Mouse (Mus musculus) MEL (cell line): ENCODE measurements around the gene Syt2. TPM values are rescaled to one million over a fixed set of nuclear protein-coding genes. Genes with fewer than 3 reads are reported as not detected.

ENCODE experiments used
- DNase-seq: peaks from one replicate; pipeline ENCODE4 v3.0.0; 2011; ENCODE audit warnings: low read depth, low spot score
- H3K27ac ChIP-seq: 2 replicates; pipeline ENCODE4 v1.5.1; 2012; ENCODE audit warnings: low read depth, mild to moderate bottlenecking, control low read depth, low read length, moderate library complexity; ENCODE audit not compliant: control insufficient read depth
- H3K27me3 ChIP-seq, 2 experiments: fragments of 150-350 bp in 1 of 2; sonication (generic) in 1 of 2; 2 replicates each; pipeline ENCODE4 v1.6.1; 2012; ENCODE audit warnings: low read length in 2 of 2, mild to moderate bottlenecking in 2 of 2, improper control_type of control experiment in 1 of 2, moderate library complexity in 1 of 2; ENCODE audit not compliant: insufficient read depth in 2 of 2, control insufficient read depth in 1 of 2
- H3K36me3 ChIP-seq, 2 experiments: 2 replicates each; pipeline ENCODE4 v1.6.1; 2012 to 2014; ENCODE audit warnings: low read length in 2 of 2, improper control_type of control experiment in 1 of 2, inconsistent platforms in 1 of 2, mild to moderate bottlenecking in 1 of 2; ENCODE audit not compliant: insufficient read depth in 2 of 2, control insufficient read depth in 1 of 2
- H3K4me1 ChIP-seq, 2 experiments: fragments of 150-350 bp in 1 of 2; sonication (generic) in 1 of 2; 2 replicates each; pipeline ENCODE4 v1.6.1; 2012; ENCODE audit warnings: low read length in 2 of 2, improper control_type of control experiment in 1 of 2, mild to moderate bottlenecking in 1 of 2; ENCODE audit not compliant: insufficient read depth in 2 of 2, control insufficient read depth in 1 of 2
- H3K4me3 ChIP-seq, 2 experiments: fragments of 150-350 bp in 1 of 2; sonication (generic) in 1 of 2; 2 replicates each; pipeline ENCODE4 v1.5.1; 2012; ENCODE audit warnings: low read depth in 2 of 2, low read length in 2 of 2, mild to moderate bottlenecking in 2 of 2, moderate library complexity in 2 of 2, control low read depth in 1 of 2, improper control_type of control experiment in 1 of 2; ENCODE audit not compliant: control insufficient read depth in 1 of 2, insufficient read depth in 1 of 2
- H3K79me2 ChIP-seq: 2 replicates; pipeline ENCODE4 v1.6.1; 2012; ENCODE audit warnings: mild to moderate bottlenecking, low read length, moderate library complexity; ENCODE audit not compliant: control insufficient read depth, poor library complexity, insufficient read depth
- H3K9ac ChIP-seq: 2 replicates; pipeline ENCODE4 v1.6.1; 2012; ENCODE audit warnings: low read depth, mild to moderate bottlenecking, control low read depth, low read length, moderate library complexity; ENCODE audit not compliant: control insufficient read depth, poor library complexity, severe bottlenecking
- H3K9me3 ChIP-seq: fragments of 150-350 bp; sonication (generic); replicated peaks from 2 replicates; pipeline ENCODE4 v1.6.1; 2012; ENCODE audit warnings: mild to moderate bottlenecking, low read length, improper control_type of control experiment, moderate library complexity; ENCODE audit not compliant: insufficient read depth
- CHD2 ChIP-seq: IDR thresholded peaks from 2 replicates; pipeline ENCODE4 v1.6.1; 2011; ENCODE audit warnings: low read length, improper control_type of control experiment
- CTCF ChIP-seq, 3 experiments: IDR thresholded peaks in 2 of 3; conservative IDR thresholded peaks in 1 of 3; 2 replicates each; pipeline ENCODE4 v1.5.1; 2011 to 2012; ENCODE audit warnings: low read length in 3 of 3, low read depth in 2 of 3, mild to moderate bottlenecking in 2 of 3, improper control_type of control experiment in 1 of 3, inconsistent platforms in 1 of 3, mixed read lengths in 1 of 3, moderate library complexity in 1 of 3; ENCODE audit not compliant: control insufficient read depth in 1 of 3, insufficient read depth in 1 of 3, poor library complexity in 1 of 3, severe bottlenecking in 1 of 3
- E2F4 ChIP-seq: IDR thresholded peaks from 2 replicates; pipeline ENCODE4 v1.6.1; 2011; ENCODE audit warnings: low read depth, low read length, improper control_type of control experiment, borderline replicate concordance
- EP300 ChIP-seq, 2 experiments: IDR thresholded peaks; 2 replicates each; pipeline ENCODE4 v1.6.1; 2011; ENCODE audit warnings: improper control_type of control experiment in 2 of 2, low read length in 2 of 2, low read depth in 1 of 2, mild to moderate bottlenecking in 1 of 2
- NRF1 ChIP-seq: IDR thresholded peaks from 2 replicates; pipeline ENCODE4 v1.6.1; 2014; ENCODE audit warnings: low read depth, mild to moderate bottlenecking, inconsistent platforms, low read length, improper control_type of control experiment, moderate library complexity; ENCODE audit not compliant: poor library complexity, insufficient read depth, severe bottlenecking
- POLR2AphosphoS5 ChIP-seq: IDR thresholded peaks from 2 replicates; pipeline ENCODE4 v1.6.1; 2012; ENCODE audit warnings: low read depth, borderline replicate concordance, mild to moderate bottlenecking, inconsistent platforms, low read length, moderate library complexity, mixed read lengths
- RAD21 ChIP-seq: IDR thresholded peaks from 2 replicates; pipeline ENCODE4 v1.6.1; 2011; ENCODE audit warnings: mild to moderate bottlenecking, low read depth, low read length, improper control_type of control experiment
- SIN3A ChIP-seq: IDR thresholded peaks from 2 replicates; pipeline ENCODE4 v1.6.1; 2012; ENCODE audit warnings: low read length, improper control_type of control experiment, inconsistent platforms
- SMC3 ChIP-seq: IDR thresholded peaks from 2 replicates; pipeline ENCODE4 v1.6.1; 2011; ENCODE audit warnings: low read depth, low read length, improper control_type of control experiment
- USF1 ChIP-seq: IDR thresholded peaks from 2 replicates; pipeline ENCODE4 v1.6.1; 2014; ENCODE audit warnings: low read depth, mild to moderate bottlenecking, inconsistent platforms, low read length, improper control_type of control experiment, moderate library complexity
- USF2 ChIP-seq, 2 experiments: IDR thresholded peaks; 2 replicates each; pipeline ENCODE4 v1.6.1; 2011 to 2012; ENCODE audit warnings: improper control_type of control experiment in 2 of 2, low read length in 2 of 2, borderline replicate concordance in 1 of 2, inconsistent platforms in 1 of 2, low read depth in 1 of 2, mild to moderate bottlenecking in 1 of 2; ENCODE audit not compliant: insufficient read depth in 1 of 2
- ZKSCAN1 ChIP-seq: IDR thresholded peaks from 2 replicates; pipeline ENCODE4 v1.6.1; 2012; ENCODE audit warnings: low read depth, mild to moderate bottlenecking, inconsistent platforms, low read length, improper control_type of control experiment, moderate library complexity
- ZNF384 ChIP-seq: IDR thresholded peaks from 2 replicates; pipeline ENCODE4 v1.6.1; 2012; ENCODE audit warnings: low read depth, mild to moderate bottlenecking, inconsistent platforms, low read length, improper control_type of control experiment
- polyA plus RNA-seq, 2 experiments: library from polyadenylated mRNA; stranded (reverse) in 1 of 2; unstranded in 1 of 2; fragments of >175 nt in 1 of 2; fragments of >200 nt in 1 of 2; gene quantifications; 2 replicates each; pipeline versions ENCODE4 v1.2.1 to v1.2.4; 2012; ENCODE audit warnings: low replicate concordance in 2 of 2, low read depth in 1 of 2; ENCODE audit not compliant: insufficient read length in 2 of 2, insufficient read depth in 1 of 2, missing spikeins in 1 of 2
- total RNA-seq: library from RNA; depleted of rRNA; stranded (reverse); fragments of 300-350 nt; gene quantifications from 2 replicates; pipeline ENCODE4 v1.2.3, GENCODE M21; 2012

The Syt2 gene
- total and polyA plus RNA-seq, 3 experiments, result 0.31 TPM; not detected in 2

DNA sequence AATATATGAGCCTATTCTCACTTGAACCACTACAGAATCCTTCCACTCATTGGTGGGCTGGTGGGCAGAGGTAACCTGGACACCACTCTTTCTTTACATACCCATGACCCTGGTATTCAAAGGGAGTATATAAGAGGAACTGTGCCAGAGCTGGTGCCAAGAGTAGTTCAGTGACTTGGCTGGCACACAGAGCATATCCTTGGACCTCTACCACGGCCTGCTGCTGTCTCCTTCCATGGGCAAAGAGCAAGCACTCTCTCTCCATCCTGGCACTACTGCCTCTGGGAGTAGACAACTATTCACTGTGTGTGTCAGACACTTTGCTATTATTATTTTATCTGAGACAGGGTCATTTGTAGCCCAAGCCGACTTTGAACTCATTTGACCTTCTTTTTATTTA, 49.8 kb downstream of the Syt2 start:
- H3K36me3 ChIP-seq, result no peaks in the 10 kb centered on the region
- H3K27me3 ChIP-seq, result peaks cover 6 to 14% of the 10 kb centered on the region in 2 experiments
- no peaks in the 10 kb centered on the region for H3K9me3 ChIP-seq
- H3K27ac ChIP-seq, result no peak overlapping the region
- TF ChIP-seq USF2 (IDR thresholded peaks at IDR 0.05; ENCODE audit: borderline replicate concordance in 1 of 2, insufficient read depth in 1 of 2, low read depth in 1 of 2, low read length in 2 of 2) (no peak), CTCF (IDR thresholded peaks at IDR 0.05 in 2 of 3, conservative IDR thresholded peaks at IDR 0.05 in 1 of 3; ENCODE audit: control insufficient read depth in 1 of 3, insufficient read depth in 1 of 3, low read depth in 2 of 3, low read length in 3 of 3, poor library complexity in 1 of 3, severe bottlenecking in 1 of 3) (no peak), RAD21 (no peak), ZKSCAN1 (no peak)
- no peak overlapping the region for H3K4me3 ChIP-seq
- DNase-seq, result no peak
- no peaks in the 10 kb centered on the region for H3K79me2 ChIP-seq
- H3K4me1 ChIP-seq, result no peaks in the 10 kb centered on the region
- no peak overlapping the region for H3K9ac ChIP-seq

GRCm38 (mm10) chr1:134697073-134697472, 50.6 kb downstream of the Syt2 start:
- no peak overlapping the region for H3K27ac ChIP-seq
- H3K27me3 ChIP-seq, result peaks cover 6 to 14% of the 10 kb centered on the region in 2 experiments

GRCm38 (mm10) chr1:134697522-134698250, 51.2 kb downstream of the Syt2 start:
- Histone ChIP-seq H3K36me3 (no peaks in the 10 kb centered on the region), H3K4me1 (no peaks in the 10 kb centered on the region), H3K27ac (no peak overlapping the region), H3K27me3 (peaks cover 6 to 14% of the 10 kb centered on the region in 2 experiments), H3K79me2 (no peaks in the 10 kb centered on the region), H3K4me3 (no peak overlapping the region), H3K9ac (no peak overlapping the region), H3K9me3 (no peaks in the 10 kb centered on the region)
- no peak for DNase-seq
- TF ChIP-seq EP300 (IDR thresholded peaks at IDR 0.05; ENCODE audit: low read depth in 1 of 2, low read length in 2 of 2), result no peak
- TF ChIP-seq ZNF384, result no peak
- TF ChIP-seq POLR2AphosphoS5, result no peak
- no peak for TF ChIP-seq USF1
- no peak for TF ChIP-seq E2F4

More at GRCm38 (mm10) chr1:134697073-134697472, 50.6 kb downstream of the Syt2 start:
- Histone ChIP-seq H3K4me1 (no peaks in the 10 kb centered on the region), H3K9ac (no peak overlapping the region), H3K9me3 (no peaks in the 10 kb centered on the region), H3K4me3 (no peak overlapping the region), H3K79me2 (no peaks in the 10 kb centered on the region), H3K36me3 (no peaks in the 10 kb centered on the region)
- no peak for DNase-seq
- TF ChIP-seq CTCF (IDR thresholded peaks at IDR 0.05 in 2 of 3, conservative IDR thresholded peaks at IDR 0.05 in 1 of 3; ENCODE audit: control insufficient read depth in 1 of 3, insufficient read depth in 1 of 3, low read depth in 2 of 3, low read length in 3 of 3, poor library complexity in 1 of 3, severe bottlenecking in 1 of 3) (no peak), NRF1 (no peak), USF2 (IDR thresholded peaks at IDR 0.05; ENCODE audit: borderline replicate concordance in 1 of 2, insufficient read depth in 1 of 2, low read depth in 1 of 2, low read length in 2 of 2) (no peak), SMC3 (no peak), SIN3A (no peak), RAD21 (no peak), CHD2 (no peak)
- TF ChIP-seq, all 39 proteins: peak for 0
